Mouse (Mus musculus) intestine, postnatal 0 days (tissue): ENCODE results near the gene Tcf7. TPM values are rescaled to one million over a fixed set of nuclear protein-coding genes. Genes with fewer than 3 reads are reported as not detected.
A peak's percentile ranks its signal among the peaks of the same experiment; 100 is the strongest.

ENCODE experiments used
- ATAC-seq: fragments of 200-750 bp; cut with Nextera tagmentation; 2 replicates; pipeline ENCODE4 v1.8.0; 2017; ENCODE audit warnings: mild to moderate bottlenecking, moderate TSS enrichment, moderate library complexity
- H3K27ac ChIP-seq: fragments of 300-500 bp; sonication (generic); 2 replicates; pipeline ENCODE4 v1.5.1; 2014; ENCODE audit warnings: mild to moderate bottlenecking, low read depth, low read length, moderate library complexity
- H3K27me3 ChIP-seq: fragments of 300-500 bp; sonication (generic); replicated peaks from 2 replicates; pipeline ENCODE4 v1.6.1; 2014; ENCODE audit warnings: low read length, mixed read lengths; ENCODE audit not compliant: control insufficient read depth, insufficient read depth
- H3K36me3 ChIP-seq: fragments of 300-500 bp; sonication (generic); 2 replicates; pipeline ENCODE4 v1.6.1; 2014; ENCODE audit warnings: mild to moderate bottlenecking, moderate library complexity; ENCODE audit not compliant: control insufficient read depth, insufficient read depth
- H3K4me1 ChIP-seq: fragments of 300-500 bp; sonication (generic); replicated peaks from 2 replicates; pipeline ENCODE4 v1.6.1; 2014; ENCODE audit warnings: antibody characterized with exemption, low read length, mixed read lengths; ENCODE audit not compliant: control insufficient read depth, insufficient read depth
- H3K4me2 ChIP-seq: fragments of 300-500 bp; sonication (generic); replicated peaks from 2 replicates; pipeline ENCODE4 v1.6.1; 2014; ENCODE audit warnings: low read depth, mild to moderate bottlenecking, moderate library complexity
- H3K4me3 ChIP-seq: fragments of 300-500 bp; sonication (generic); 2 replicates; pipeline ENCODE4 v1.5.1; 2014; ENCODE audit warnings: low read depth, low read length
- H3K9ac ChIP-seq: fragments of 300-500 bp; sonication (generic); 2 replicates; pipeline ENCODE4 v1.6.1; 2014; ENCODE audit warnings: mild to moderate bottlenecking, low read depth, low read length
- H3K9me3 ChIP-seq: fragments of 300-500 bp; sonication (generic); 2 replicates; pipeline ENCODE4 v1.6.1; 2016; ENCODE audit warnings: mixed run types; ENCODE audit not compliant: control insufficient read depth
- CTCF ChIP-seq: sonication (generic); IDR thresholded peaks from 2 replicates; pipeline ENCODE4 v1.5.1; 2016; ENCODE audit warnings: low read depth, mild to moderate bottlenecking, control low read depth, antibody characterized with exemption, moderate library complexity
- WGBS: fragments of 180-500 bp; shearing (Covaris S2); extraction: QIAGEN DNeasy Blood & Tissue Kit; methylation state at CpG from one replicate; pipeline ENCODE4 v1.1.7; 2014; 5-methylcytosine and 5-hydroxymethylcytosine counted together
- polyA plus RNA-seq: library from polyadenylated mRNA; unstranded; fragments of >200 nt; fragmentation: Nextera tagmentation; extraction: Ambion mirVana; gene quantifications from 2 replicates; pipeline ENCODE4 v1.2.1, GENCODE M21; 2015

Tcf7 gene
- polyA plus RNA-seq, 1 experiment from 2014 or later = 3.3 TPM

DNA sequence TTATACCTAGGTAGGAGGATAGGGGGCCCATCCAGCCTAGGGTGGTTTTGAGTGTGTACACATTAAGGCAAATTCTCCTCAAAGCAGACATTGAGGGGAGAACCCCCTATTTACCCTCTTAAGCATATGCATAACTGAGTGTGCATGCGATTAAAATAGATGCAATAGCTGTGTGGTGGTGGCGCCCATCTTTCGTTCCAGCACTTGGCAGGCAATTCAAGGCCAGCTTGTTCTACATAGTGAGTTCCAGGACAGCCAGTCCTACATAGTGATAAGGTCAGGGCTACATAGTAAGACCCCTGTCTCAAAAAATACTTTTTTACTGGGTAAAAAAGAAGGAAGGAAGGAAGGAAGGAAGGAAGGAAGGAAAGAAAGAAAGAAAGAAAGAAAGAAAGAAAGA is 19.9 kb upstream of the Tcf7 start:
- Histone ChIP-seq H3K9me3 (no peaks in the 10 kb centered on the region), H3K4me2 (no peak overlapping the region), H3K9ac (no peak overlapping the region), H3K27me3 (no peaks in the 10 kb centered on the region), H3K36me3 (no peaks in the 10 kb centered on the region), H3K4me3 (no peak overlapping the region), H3K4me1 (no peaks in the 10 kb centered on the region), H3K27ac (no peak overlapping the region)
- no peak for TF ChIP-seq CTCF
- ATAC-seq = no peak
- 91% methylated on average over 3 of the region's 3 CpGs for WGBS

DNA sequence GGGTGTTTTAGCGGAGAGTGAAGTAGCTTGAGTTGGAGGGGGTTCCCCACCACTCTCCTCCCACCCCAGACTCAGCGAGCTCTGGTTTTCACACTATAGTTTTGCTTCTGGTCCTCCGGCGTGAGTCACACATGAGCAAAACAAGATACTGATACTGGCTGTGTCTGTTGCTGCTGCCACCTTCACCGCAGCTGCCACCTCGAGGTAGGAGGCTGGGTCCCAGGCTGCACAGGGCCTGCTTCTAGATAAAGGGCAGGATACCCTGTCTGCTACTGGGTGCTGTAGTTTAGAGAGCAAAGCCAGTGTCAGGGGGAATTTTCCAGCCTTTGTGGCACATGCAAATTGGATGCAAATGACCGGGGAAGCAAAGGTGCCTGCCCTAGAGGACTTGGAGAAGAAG is 16.9 kb upstream of the Tcf7 start:
- H3K9me3 ChIP-seq = no peaks in the 10 kb centered on the region
- 75% methylated on average over 7 of the region's 7 CpGs for WGBS
- no peak overlapping the region for H3K4me2 ChIP-seq
- H3K4me1 ChIP-seq = no peaks in the 10 kb centered on the region
- no peak overlapping the region for H3K9ac ChIP-seq
- no peak overlapping the region for H3K4me3 ChIP-seq
- no peaks in the 10 kb centered on the region for H3K27me3 ChIP-seq
- ATAC-seq = no peak
- no peak for TF ChIP-seq CTCF
- no peak overlapping the region for H3K27ac ChIP-seq
- H3K36me3 ChIP-seq = no peaks in the 10 kb centered on the region

DNA sequence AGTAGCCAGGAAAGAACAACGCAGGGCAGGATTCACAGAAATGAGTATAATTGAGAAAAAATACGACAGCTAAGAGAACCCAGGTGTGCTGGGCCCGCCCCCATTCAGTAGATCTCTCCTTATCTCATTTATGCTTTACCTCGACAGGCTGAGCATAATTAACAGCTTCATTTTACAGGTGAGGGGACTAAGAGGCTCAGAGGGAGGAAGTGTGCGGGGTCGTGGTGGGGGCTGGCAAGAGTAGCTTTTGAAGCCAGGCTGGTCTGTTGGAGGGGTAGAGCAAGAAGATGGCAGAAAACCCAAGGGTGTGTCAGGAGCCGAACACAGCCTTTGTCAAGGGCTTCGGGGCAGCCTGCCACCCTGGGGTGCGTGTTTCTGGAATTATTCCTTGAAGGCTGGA is 16.1 kb upstream of the Tcf7 start:
- no peak for TF ChIP-seq CTCF
- Histone ChIP-seq H3K4me3 (no peak overlapping the region), H3K36me3 (no peaks in the 10 kb centered on the region), H3K9ac (no peak overlapping the region), H3K4me1 (no peaks in the 10 kb centered on the region), H3K27ac (no peak overlapping the region), H3K9me3 (no peaks in the 10 kb centered on the region), H3K27me3 (no peaks in the 10 kb centered on the region), H3K4me2 (no peak overlapping the region)
- WGBS = 68% methylated on average over 9 of the region's 9 CpGs
- ATAC-seq = no peak

DNA sequence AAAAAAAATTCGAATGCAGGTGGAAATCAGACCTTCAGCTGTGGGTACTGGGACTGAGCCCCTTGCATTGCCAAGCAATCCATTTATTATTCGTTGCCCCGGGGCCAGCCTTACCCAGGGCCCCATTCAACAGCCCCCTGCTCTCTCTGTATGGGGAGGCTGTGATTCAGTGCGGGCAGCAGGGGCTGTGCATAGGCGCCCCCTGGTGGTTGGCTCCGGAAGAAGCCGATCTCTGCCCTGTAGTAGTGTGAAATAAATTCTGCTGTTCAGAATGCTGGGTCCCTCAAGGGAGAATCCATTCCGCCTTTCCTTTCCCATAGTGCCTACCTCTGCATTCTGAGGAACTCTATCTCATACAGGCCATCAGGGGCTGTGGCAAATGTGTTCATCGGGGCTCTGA is 14.5 kb upstream of the Tcf7 start:
- peak; percentile 56; the same call in 1 of the 2 replicates for ATAC-seq
- no peak overlapping the region for H3K4me3 ChIP-seq
- no peaks in the 10 kb centered on the region for H3K36me3 ChIP-seq
- H3K27me3 ChIP-seq = no peaks in the 10 kb centered on the region
- H3K9me3 ChIP-seq = no peaks in the 10 kb centered on the region
- peak; percentile 96 for TF ChIP-seq CTCF
- no peak overlapping the region for H3K27ac ChIP-seq
- no peaks in the 10 kb centered on the region for H3K4me1 ChIP-seq
- H3K9ac ChIP-seq = no peak overlapping the region
- WGBS = 16% methylated on average over 9 of the region's 9 CpGs
- H3K4me2 ChIP-seq = no peak overlapping the region

DNA sequence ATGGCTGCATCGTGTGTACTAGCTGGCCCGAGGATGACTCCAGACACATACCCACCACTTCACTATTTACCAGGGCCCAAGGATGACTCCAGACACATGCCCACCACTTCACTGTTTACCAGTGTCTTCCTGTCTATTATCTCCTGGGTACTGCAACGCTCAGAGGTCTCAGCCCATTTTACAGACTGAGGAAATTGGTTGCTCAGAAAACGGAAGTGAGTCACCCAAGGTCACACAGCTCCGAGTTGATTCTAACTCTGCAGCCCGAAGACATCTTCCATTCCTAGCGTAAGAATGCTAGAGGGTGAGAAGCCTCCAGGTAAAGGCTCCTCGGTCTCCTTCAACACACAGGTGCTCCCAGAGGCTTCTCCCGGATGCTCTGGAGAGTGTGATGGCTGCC is 11.3 kb upstream of the Tcf7 start:
- Histone ChIP-seq H3K9ac (no peak overlapping the region), H3K4me1 (no peaks in the 10 kb centered on the region), H3K27ac (no peak overlapping the region), H3K27me3 (no peaks in the 10 kb centered on the region), H3K36me3 (no peaks in the 10 kb centered on the region), H3K4me3 (no peak overlapping the region), H3K4me2 (no peak overlapping the region), H3K9me3 (no peaks in the 10 kb centered on the region)
- TF ChIP-seq CTCF = no peak
- no peak for ATAC-seq
- 72% methylated on average over 9 of the region's 9 CpGs for WGBS

DNA sequence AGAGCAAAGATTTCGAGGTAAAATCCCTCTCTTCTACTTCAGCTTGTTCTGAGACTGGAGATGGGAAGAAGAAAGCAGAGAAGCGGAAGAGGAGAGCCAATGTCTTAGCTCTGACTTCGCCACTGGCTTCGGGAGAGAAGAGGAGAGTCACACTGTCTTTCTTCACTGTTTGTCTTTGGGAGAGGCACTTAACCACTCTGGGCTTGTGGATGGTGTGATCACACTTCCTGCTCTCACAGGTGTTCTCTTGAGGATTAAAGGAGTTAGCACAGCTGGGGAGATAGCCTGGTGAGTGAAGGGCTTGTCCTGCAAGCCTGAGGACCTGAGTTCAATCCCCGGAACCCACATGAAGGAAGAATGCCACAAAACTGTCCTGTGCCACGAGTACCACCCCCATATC is 10.1 kb upstream of the Tcf7 start:
- no peak overlapping the region for H3K27ac ChIP-seq
- no peaks in the 10 kb centered on the region for H3K4me1 ChIP-seq
- H3K27me3 ChIP-seq = no peaks in the 10 kb centered on the region
- H3K4me3 ChIP-seq = no peak overlapping the region
- H3K4me2 ChIP-seq = no peak overlapping the region
- no peak for TF ChIP-seq CTCF
- H3K36me3 ChIP-seq = no peaks in the 10 kb centered on the region
- ATAC-seq = no peak
- H3K9me3 ChIP-seq = no peaks in the 10 kb centered on the region
- WGBS = 72% methylated on average over 6 of the region's 6 CpGs
- no peak overlapping the region for H3K9ac ChIP-seq

DNA sequence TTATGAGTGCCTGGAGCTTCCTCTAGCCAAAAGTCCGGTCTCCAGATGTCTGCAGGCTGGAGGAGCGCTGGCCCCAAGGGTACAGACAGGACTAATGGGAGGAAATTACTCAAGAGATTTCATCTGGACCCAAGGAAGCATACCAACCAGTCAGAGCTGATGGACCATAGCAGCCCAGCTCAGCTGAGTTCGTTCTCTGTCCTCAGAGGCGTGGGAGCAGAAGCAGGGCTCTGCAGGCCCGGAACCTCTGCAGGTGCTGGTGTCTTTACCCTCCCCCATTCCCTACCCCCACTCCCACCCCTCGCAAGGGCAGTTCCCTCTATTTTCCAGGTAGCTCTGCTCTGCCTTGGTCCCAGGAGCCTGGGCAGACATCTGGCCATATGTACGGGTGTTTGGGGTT is 9.5 kb upstream of the Tcf7 start:
- H3K4me2 ChIP-seq = no peak overlapping the region
- ATAC-seq = no peak
- no peak overlapping the region for H3K27ac ChIP-seq
- no peak for TF ChIP-seq CTCF
- H3K9me3 ChIP-seq = no peaks in the 10 kb centered on the region
- H3K27me3 ChIP-seq = no peaks in the 10 kb centered on the region
- no peak overlapping the region for H3K4me3 ChIP-seq
- 67% methylated on average over 7 of the region's 7 CpGs for WGBS
- no peaks in the 10 kb centered on the region for H3K36me3 ChIP-seq
- no peaks in the 10 kb centered on the region for H3K4me1 ChIP-seq
- no peak overlapping the region for H3K9ac ChIP-seq
